Mouse (Mus musculus) left cerebral cortex, postnatal 10 days (tissue): ENCODE measurements around the gene Dppa3. TPM values are rescaled to one million over a fixed set of nuclear protein-coding genes. Genes with fewer than 3 reads are reported as not detected.

ENCODE experiments used
- DNase-seq, 2 experiments: peaks; one replicate each; pipeline ENCODE4 v3.0.0; 2021 to 2022; ENCODE audit warnings: low spot score in 2 of 2, mixed read lengths in 1 of 2; ENCODE audit errors: extremely low spot score in 1 of 2
- intact Hi-C: fragments of 180-260 bp; cut with DNase I; formaldehyde crosslinking; loops from one replicate; pipeline ENCODE4 v1.15.1; 2025
- total RNA-seq, 2 experiments: library from RNA; stranded (reverse); gene quantifications; 2 replicates each; pipeline ENCODE4 v1.2.3; 2021

Gene Dppa3
- total RNA-seq, 2 experiments from 2014 or later, result not detected

DNA sequence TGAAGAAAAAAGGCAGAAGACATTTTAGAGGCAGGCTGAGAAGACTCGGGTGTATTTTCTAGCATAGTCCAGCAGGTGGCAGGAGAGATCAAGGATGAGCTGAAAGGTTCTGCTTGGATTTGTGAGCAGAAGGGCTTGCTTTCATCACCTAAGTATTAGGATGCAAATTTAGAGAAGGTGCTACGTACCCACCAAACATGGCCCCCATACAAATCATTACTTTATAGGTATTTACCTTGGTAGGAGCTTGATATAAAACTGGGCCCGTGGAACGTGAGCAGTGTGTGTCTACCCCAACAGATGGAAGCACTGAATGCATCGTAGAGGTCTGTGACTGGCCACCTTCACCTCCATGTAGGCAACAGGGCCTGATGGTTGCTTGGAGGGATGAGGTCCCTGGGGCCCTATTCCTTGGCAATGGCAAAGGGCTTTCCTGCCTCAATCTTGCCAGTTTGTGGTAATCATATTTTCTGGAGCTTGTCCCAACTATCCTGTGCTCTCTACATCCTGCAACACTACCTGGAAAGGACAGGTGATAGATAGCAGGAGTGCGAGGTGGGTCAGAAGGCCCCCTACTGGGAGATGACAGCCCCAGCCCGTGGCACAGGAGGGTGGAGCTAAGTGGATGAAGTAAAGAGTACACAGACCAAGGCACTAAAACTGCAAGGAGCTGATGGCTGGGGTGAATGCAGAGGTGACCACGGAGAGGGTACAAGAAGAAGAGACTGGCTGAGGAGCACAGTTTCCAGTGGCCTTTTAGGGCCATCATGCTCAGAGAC is 34.6 kb downstream of the Dppa3 start:
- intact Hi-C loops, result no loop called here

GRCm38 (mm10) chr6:122662551-122663264 is 36.5 kb downstream of the Dppa3 start:
- intact Hi-C loops, result no loop called here
- DNase-seq, result peak in 1 of 2 experiments; percentile 59

More for the DNA sequence above, 34.6 kb downstream of the Dppa3 start:
- DNase-seq, result peak; percentile 40 to 54

DNA sequence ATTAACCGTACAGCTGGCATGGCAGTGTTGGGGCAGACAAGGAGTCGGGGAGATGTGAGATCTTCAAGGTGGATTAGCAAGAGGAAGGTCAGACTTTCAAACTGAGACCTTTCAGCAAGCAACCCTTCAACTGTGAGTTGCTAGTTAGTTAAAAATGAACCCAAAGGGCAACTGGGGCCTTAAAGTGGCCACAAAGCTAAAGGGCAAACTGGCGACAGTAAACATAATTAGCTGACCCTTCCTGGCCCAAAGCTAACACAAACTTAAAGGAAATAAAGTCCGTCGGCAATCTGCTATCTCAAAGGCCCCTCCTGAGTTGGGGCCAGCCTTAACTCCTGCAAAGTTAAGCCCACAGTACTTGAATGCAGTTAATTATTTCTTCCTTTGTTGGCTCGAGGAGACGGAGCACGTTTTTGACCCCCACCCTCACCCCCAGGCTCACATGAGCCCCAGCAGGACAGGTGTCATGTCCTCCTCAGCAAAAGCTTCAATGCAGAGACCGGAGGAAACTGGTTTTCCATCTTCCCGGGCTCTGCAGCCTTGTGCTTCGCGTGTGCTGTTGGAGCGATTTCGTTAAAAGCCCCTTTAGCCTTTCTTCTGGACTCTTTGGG is 37.5 kb downstream of the Dppa3 start:
- no peak for DNase-seq
- intact Hi-C loops, result no loop called here

DNA sequence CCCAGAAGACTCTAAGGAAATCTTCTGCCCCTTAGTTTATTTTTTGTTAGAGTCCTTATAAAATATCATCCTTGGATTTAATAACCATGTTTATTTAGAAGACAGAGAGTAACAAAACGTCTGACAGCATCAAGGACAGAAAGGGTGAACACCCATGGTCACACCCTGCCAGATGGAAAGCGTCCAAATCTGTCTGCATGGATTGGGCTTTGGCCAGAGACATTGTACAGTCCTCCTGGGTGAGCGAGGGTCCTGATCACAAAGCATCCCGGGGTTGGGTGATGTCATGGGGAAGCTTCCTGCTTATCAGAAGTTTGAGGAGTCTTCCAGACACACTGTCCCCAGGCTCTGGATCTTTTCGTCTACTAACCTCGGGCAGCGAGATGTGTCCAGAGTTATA is 39.7 kb downstream of the Dppa3 start:
- intact Hi-C loops, result loop anchor here (5.0 kb wide), 5 partner anchors 51 to 1596 kb away; partner anchors contain the start of gene Necap1
- no peak for DNase-seq

DNA sequence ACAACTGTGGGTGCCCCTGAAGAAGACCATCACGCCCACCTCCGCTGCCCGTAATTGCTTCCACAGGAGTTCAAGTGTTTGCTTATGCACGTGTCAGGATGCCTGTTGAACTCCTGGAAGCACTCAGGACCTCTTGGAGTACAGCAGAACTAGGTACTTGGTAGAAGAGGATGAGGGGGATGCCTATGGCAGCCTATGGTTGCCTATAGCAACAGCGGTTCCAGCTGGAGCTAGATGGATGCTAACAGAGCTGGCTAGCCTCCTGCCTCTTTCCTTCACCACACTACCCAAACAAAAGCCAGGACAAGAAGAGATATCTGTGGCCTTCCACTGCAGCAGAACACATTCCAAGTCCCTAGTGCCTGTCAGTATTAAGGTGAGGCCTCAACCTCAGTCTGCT is 41.5 kb downstream of the Dppa3 start:
- DNase-seq, result no peak
- intact Hi-C loops, result loop anchor here (5.0 kb wide), 5 partner anchors 50 to 1595 kb away; partner anchors contain the start of gene Necap1

DNA sequence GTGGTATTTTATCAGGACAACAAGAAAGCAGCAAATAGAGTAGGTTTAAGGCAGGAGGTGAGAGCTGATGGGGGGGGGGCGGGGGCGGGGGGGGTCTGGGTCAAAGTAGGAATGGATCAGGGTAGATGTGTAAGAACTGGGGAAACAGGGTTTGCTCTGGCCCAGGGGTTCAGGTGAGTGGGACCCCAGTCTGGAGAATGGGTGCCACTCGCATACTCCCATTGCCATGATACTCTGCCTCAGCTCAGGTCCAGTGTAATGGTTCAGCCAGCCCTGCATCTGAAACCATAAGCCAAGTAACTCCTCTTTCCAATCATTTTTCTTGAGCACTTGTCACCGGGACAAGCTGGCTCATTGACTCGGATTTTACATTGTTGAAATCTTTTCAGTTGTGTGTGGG is 42.6 kb downstream of the Dppa3 start:
- DNase-seq, result no peak
- intact Hi-C loops, result loop anchor here (5.0 kb wide), 5 partner anchors 48 to 1593 kb away; partner anchors contain the start of gene Necap1

- intact Hi-C loops, result loop anchor here (5.0 kb wide), 5 partner anchors 48 to 1593 kb away; partner anchors contain the start of gene Necap1
- DNase-seq, result peak; percentile 95 to 96
Observed at GRCm38 (mm10) chr6:122669406-122670200, 43.4 kb downstream of the Dppa3 start.

- DNase-seq, result no peak
- intact Hi-C loops, result no loop called here
Observed at GRCm38 (mm10) chr6:122670201-122670551, 44.0 kb downstream of the Dppa3 start.

DNA sequence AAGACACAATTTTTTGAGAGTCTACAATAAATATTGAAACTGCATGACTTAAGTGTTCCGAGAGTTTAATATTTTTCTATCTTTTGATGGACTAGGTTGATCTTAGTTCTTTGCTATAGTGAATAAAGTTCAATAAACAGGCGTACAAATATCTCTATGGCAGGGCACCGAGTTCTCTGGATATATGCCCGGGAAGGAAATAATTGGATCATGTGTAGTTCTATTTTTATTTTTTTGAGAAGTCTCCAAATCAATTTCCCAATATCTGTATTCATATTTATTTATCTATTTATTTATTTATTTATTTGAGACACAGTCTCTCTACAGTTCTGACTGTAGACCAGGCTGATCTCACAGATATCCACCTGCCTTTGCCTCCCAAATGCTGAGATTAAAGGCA is 44.6 kb downstream of the Dppa3 start:
- DNase-seq, result no peak
- intact Hi-C loops, result no loop called here

DNA sequence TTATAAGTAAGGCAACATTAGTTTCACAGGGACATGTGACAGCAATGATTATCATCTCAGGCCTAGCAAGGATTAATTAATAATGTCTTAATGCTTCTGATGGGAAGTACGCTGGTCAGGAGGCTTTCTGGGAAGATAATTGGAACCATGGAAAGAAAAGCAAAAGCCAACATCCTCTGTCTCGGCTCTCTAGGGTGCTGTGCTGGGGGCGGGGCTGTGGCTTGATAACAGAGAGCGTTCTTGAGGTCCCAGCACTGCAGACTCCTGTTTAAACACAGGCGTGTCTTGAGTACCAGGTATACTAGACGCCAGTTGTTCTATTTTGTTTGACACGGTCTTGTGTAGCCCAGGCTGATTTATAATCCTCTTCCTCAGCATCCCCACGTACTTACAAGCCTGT is 46.5 kb downstream of the Dppa3 start:
- no peak for DNase-seq
- intact Hi-C loops, result no loop called here

Other genes with a start within 250 kb of the Dppa3 start
- gene Rimklb, start 127.6 kb upstream of the Dppa3 start, total RNA-seq, result 100 to 1,000 TPM; 249 to 260 TPM
- gene Mfap5, start 120.6 kb upstream of the Dppa3 start, total RNA-seq, result 1 to 10 TPM in 1 of 2 experiments, under 1 TPM in 1; 0.99 to 2.0 TPM
- gene Aicda, start 72.6 kb upstream of the Dppa3 start, total RNA-seq, result not detected
- 1 to 10 TPM; 1.4 to 1.7 TPM for gene Apobec1, start 24.0 kb upstream of the Dppa3 start, total RNA-seq
- not detected for gene Gdf3, start 16.3 kb upstream of the Dppa3 start, total RNA-seq
- not detected for gene Nanog, start 81.1 kb downstream of the Dppa3 start, total RNA-seq
- 100 to 1,000 TPM; 127 to 133 TPM for gene Slc2a3, start 175.2 kb downstream of the Dppa3 start, total RNA-seq
- 10 to 100 TPM; 26.7 to 30.3 TPM for gene Foxj2, start 193.5 kb downstream of the Dppa3 start, total RNA-seq
- under 1 TPM; 0.89 to 0.97 TPM for gene C3ar1, start 229.8 kb downstream of the Dppa3 start, total RNA-seq
- 100 to 1,000 TPM; 158 to 160 TPM for gene Necap1, start 248.1 kb downstream of the Dppa3 start, total RNA-seq